ENCODE assay signal across 17 mouse cellular contexts in the genomic region with DNA sequence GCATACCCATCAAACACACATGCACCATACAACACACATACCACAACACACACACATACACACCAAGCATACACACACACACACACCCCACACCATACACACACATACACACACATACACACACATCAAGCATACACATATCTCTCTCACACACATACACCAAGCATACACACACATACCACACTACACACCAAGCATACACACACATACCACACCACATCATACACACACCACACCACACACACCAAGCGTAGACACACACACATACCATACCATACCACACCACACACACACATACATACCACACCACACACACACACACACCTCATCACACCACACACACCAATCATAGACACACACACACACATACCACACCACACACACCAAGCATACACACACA.
DNase-seq lines count a peak whose midpoint lies in the region; ATAC-seq lines count a peak whose summit lies in the region.
"Had no signal": no experiment of that assay in that cellular context is flagged by ENCODE, and none has a peak within 500 bp of the region (broad histone marks: within the 10 kb centered on the region; RNA-seq: fewer than 3 reads in every experiment).

No protein-coding gene starts in this region.

- WGBS in heart, embryonic 11.5 days (ENCODE audit: insufficient replicate concordance) = 92% methylated on average over 1 of the region's 1 CpGs
- WGBS in stomach, embryonic 15.5 days = 93% methylated on average over 1 of the region's 1 CpGs
- 90% methylated on average over 1 of the region's 1 CpGs for WGBS in intestine, embryonic 16.5 days

- no peak for DNase-seq in heart, adult 11 months
- DNase-seq in neural tube, embryonic 10.5 days (ENCODE audit: extremely low spot score, low spot score) = no peak
- DNase-seq: adrenal gland, adult 2 months; adrenal gland, postnatal 25 days; cerebellum, adult 18-20 months; cerebellum, adult 9-11 months; cerebellum, postnatal 36 days; gastrocnemius, postnatal 14 days; heart, postnatal 36 days had no signal

- no peak overlapping the region for H3K27ac ChIP-seq in heart, embryonic 11.5 days (ENCODE audit: low read depth, low read length)
- H3K27ac ChIP-seq in stomach, embryonic 15.5 days = no peak overlapping the region
- H3K27ac ChIP-seq in intestine, embryonic 16.5 days (ENCODE audit: low read length) = no peak overlapping the region
- H3K27ac ChIP-seq: forebrain, embryonic 12.5 days; heart, embryonic 13.5 days had no signal

- H3K4me1 ChIP-seq in heart, embryonic 11.5 days (ENCODE audit: control insufficient read depth, insufficient read depth, low read length) = no peaks in the 10 kb centered on the region; the same call in 1 of the 2 replicates
- no peaks in the 10 kb centered on the region for H3K4me1 ChIP-seq in megakaryocyte, embryonic 14.5 days
- H3K4me1 ChIP-seq in stomach, embryonic 15.5 days = no peaks in the 10 kb centered on the region
- H3K4me1 ChIP-seq in intestine, embryonic 16.5 days (ENCODE audit: control insufficient read depth, insufficient read depth, low read length) = no peaks in the 10 kb centered on the region
- H3K4me1 ChIP-seq: forebrain, embryonic 12.5 days had no signal

- ATAC-seq in heart, embryonic 11.5 days (replicated peaks; ENCODE audit: insufficient number of reproducible peaks, low FRiP score, low TSS enrichment) = 0 out of 2 replicates have a peak, but pooled peaks have one; percentile 10
- ATAC-seq in megakaryocyte, adult 5-6 weeks (ENCODE audit: poor library complexity, severe bottlenecking) = no peak
- peak; percentile 22; the same call in 1 of the 2 replicates for ATAC-seq in stomach, embryonic 15.5 days (ENCODE audit: insufficient read depth, low FRiP score, low read depth)
- ATAC-seq in intestine, embryonic 16.5 days = no peak
- ATAC-seq: forebrain, embryonic 16.5 days had no signal

- no peak overlapping the region for H3K4me2 ChIP-seq in heart, embryonic 11.5 days
- no peak overlapping the region for H3K4me2 ChIP-seq in stomach, embryonic 15.5 days
- H3K4me2 ChIP-seq in intestine, embryonic 16.5 days (ENCODE audit: low read depth, low read length) = no peak overlapping the region
- H3K4me2 ChIP-seq: forebrain, embryonic 12.5 days; heart, embryonic 13.5 days had no signal

- H3K9me3 ChIP-seq in heart, embryonic 11.5 days (replicated peaks; ENCODE audit: control insufficient read depth, low read length) = no peaks in the 10 kb centered on the region
- no peaks in the 10 kb centered on the region for H3K9me3 ChIP-seq in megakaryocyte, embryonic 14.5 days
- H3K9me3 ChIP-seq in stomach, embryonic 15.5 days = no peaks in the 10 kb centered on the region
- no peaks in the 10 kb centered on the region for H3K9me3 ChIP-seq in intestine, embryonic 16.5 days (ENCODE audit: control insufficient read depth, low read length)

- no peaks in the 10 kb centered on the region for H3K27me3 ChIP-seq in heart, embryonic 11.5 days (ENCODE audit: control insufficient read depth, insufficient read depth, low read length)
- peaks cover 39% of the 10 kb centered on the region for H3K27me3 ChIP-seq in megakaryocyte, embryonic 14.5 days (replicated peaks)
- H3K27me3 ChIP-seq in stomach, embryonic 15.5 days (replicated peaks) = no peaks in the 10 kb centered on the region
- H3K27me3 ChIP-seq in intestine, embryonic 16.5 days (replicated peaks; ENCODE audit: control insufficient read depth, insufficient read depth, low read length) = no peaks in the 10 kb centered on the region
- H3K27me3 ChIP-seq: forebrain, embryonic 12.5 days; heart, embryonic 13.5 days had no signal

- no peak overlapping the region for H3K4me3 ChIP-seq in heart, embryonic 11.5 days (ENCODE audit: low read depth, low read length)
- peak overlapping the region; percentile 14 for H3K4me3 ChIP-seq in megakaryocyte, embryonic 14.5 days (replicated peaks)
- H3K4me3 ChIP-seq in stomach, embryonic 15.5 days (replicated peaks) = no peak overlapping the region
- no peak overlapping the region for H3K4me3 ChIP-seq in intestine, embryonic 16.5 days (ENCODE audit: low read length)
- H3K4me3 ChIP-seq: forebrain, embryonic 12.5 days; heart, embryonic 13.5 days had no signal

- H3K9ac ChIP-seq in heart, embryonic 11.5 days (ENCODE audit: low read depth, low read length) = no peak overlapping the region
- no peak overlapping the region for H3K9ac ChIP-seq in stomach, embryonic 15.5 days
- no peak overlapping the region for H3K9ac ChIP-seq in intestine, embryonic 16.5 days (ENCODE audit: low read depth, low read length)
- H3K9ac ChIP-seq: forebrain, embryonic 12.5 days; heart, embryonic 13.5 days had no signal

- no peaks in the 10 kb centered on the region for H3K36me3 ChIP-seq in heart, embryonic 11.5 days (ENCODE audit: control insufficient read depth, insufficient read depth, low read length)
- H3K36me3 ChIP-seq in megakaryocyte, embryonic 14.5 days (replicated peaks; ENCODE audit: low read length) = no peaks in the 10 kb centered on the region
- H3K36me3 ChIP-seq in stomach, embryonic 15.5 days = peaks cover 17% of the 10 kb centered on the region
- H3K36me3 ChIP-seq in intestine, embryonic 16.5 days (ENCODE audit: control insufficient read depth, insufficient read depth, low read length) = no peaks in the 10 kb centered on the region

Comparison
In these comparisons a context has a peak if more than half of its experiments do, and no peak if none do; other contexts are left out.
1. ATAC-seq: peak in heart, embryonic 11.5 days (single experiment) and stomach, embryonic 15.5 days (single experiment); none in megakaryocyte, adult 5-6 weeks (single experiment) and intestine, embryonic 16.5 days (single experiment).